10 mouse cellular contexts compared by ENCODE assay signal in genomic region chr9:79829842-79830800, GRCm38 (mm10). TPM values are rescaled to one million over a fixed set of nuclear protein-coding genes. Genes with fewer than 3 reads are reported as not detected.
DNase-seq lines count a peak whose midpoint lies in the region; ATAC-seq and TF ChIP-seq lines count a peak whose summit lies in the region.
"Had no signal": no experiment of that assay in that cellular context is flagged by ENCODE, and none has a peak within 500 bp of the region (broad histone marks: within the 10 kb centered on the region; RNA-seq: fewer than 3 reads in every experiment).

No protein-coding gene starts in this region.

- no peak for TF ChIP-seq POLR2A in heart, adult 2 months (IDR thresholded peaks at IDR 0.05; ENCODE audit: insufficient read depth, low read depth, low read length)

- peaks cover 4% of the 10 kb centered on the region; the same call in 1 of the 2 replicates for H3K4me1 ChIP-seq in heart, embryonic 10.5 days
- peaks cover 3% of the 10 kb centered on the region for H3K4me1 ChIP-seq in heart, adult 2 months (ENCODE audit: control insufficient read depth, insufficient read depth, low read length)
- H3K4me1 ChIP-seq in heart, embryonic 13.5 days, result peaks cover 19% of the 10 kb centered on the region
- peaks cover 5% of the 10 kb centered on the region; the same call in 1 of the 2 replicates for H3K4me1 ChIP-seq in lung, embryonic 16.5 days (replicated peaks; ENCODE audit: control insufficient read depth, insufficient read depth, low read length)
- H3K4me1 ChIP-seq in neural tube, embryonic 15.5 days, result no peaks in the 10 kb centered on the region
- H3K4me1 ChIP-seq: limb, embryonic 15.5 days had no signal

- intact Hi-C loops in heart, adult 2 months (cut with DNase I), result no loop called here

- no peak for TF ChIP-seq EP300 in heart, adult 2 months (IDR thresholded peaks at IDR 0.05; ENCODE audit: insufficient read depth, low read depth, low read length)

- no peak for ATAC-seq in heart, embryonic 13.5 days (ENCODE audit: extremely low read depth, insufficient number of reproducible peaks, low FRiP score, low TSS enrichment)
- ATAC-seq in lung, embryonic 16.5 days (ENCODE audit: low read depth), result peak; percentile 57
- no peak for ATAC-seq in neural tube, embryonic 15.5 days (ENCODE audit: low FRiP score)

- no peaks in the 10 kb centered on the region for H3K9me3 ChIP-seq in heart, embryonic 10.5 days
- no peaks in the 10 kb centered on the region for H3K9me3 ChIP-seq in heart, embryonic 13.5 days
- no peaks in the 10 kb centered on the region for H3K9me3 ChIP-seq in lung, embryonic 16.5 days (ENCODE audit: control insufficient read depth, low read length)
- no peaks in the 10 kb centered on the region for H3K9me3 ChIP-seq in neural tube, embryonic 15.5 days (replicated peaks)
- H3K9me3 ChIP-seq: limb, embryonic 15.5 days had no signal

- H3K9ac ChIP-seq in heart, adult 2 months (ENCODE audit: low read depth, low read length), result no peak overlapping the region
- no peak overlapping the region for H3K9ac ChIP-seq in heart, embryonic 13.5 days
- peak overlapping the region; percentile 26 for H3K9ac ChIP-seq in lung, embryonic 16.5 days (ENCODE audit: low read length)
- H3K9ac ChIP-seq in neural tube, embryonic 15.5 days (replicated peaks), result no peak overlapping the region
- H3K9ac ChIP-seq: limb, embryonic 15.5 days had no signal

- no peaks in the 10 kb centered on the region for H3K36me3 ChIP-seq in heart, embryonic 10.5 days
- peaks cover 6% of the 10 kb centered on the region; the same call in 1 of the 2 replicates for H3K36me3 ChIP-seq in heart, adult 2 months (ENCODE audit: control insufficient read depth, insufficient read depth, low read length)
- no peaks in the 10 kb centered on the region for H3K36me3 ChIP-seq in heart, embryonic 13.5 days
- no peaks in the 10 kb centered on the region for H3K36me3 ChIP-seq in lung, embryonic 16.5 days (ENCODE audit: control insufficient read depth, insufficient read depth, low read length)
- no peaks in the 10 kb centered on the region for H3K36me3 ChIP-seq in neural tube, embryonic 15.5 days
- H3K36me3 ChIP-seq: limb, embryonic 15.5 days had no signal

- H3K4me2 ChIP-seq in heart, embryonic 13.5 days, result peak overlapping the region; percentile 49
- H3K4me2 ChIP-seq in lung, embryonic 16.5 days (ENCODE audit: low read depth, low read length), result peak overlapping the region; percentile 41
- peak overlapping the region; percentile 40 for H3K4me2 ChIP-seq in neural tube, embryonic 15.5 days
- H3K4me2 ChIP-seq: limb, embryonic 15.5 days had no signal

- H3K27ac ChIP-seq in heart, embryonic 10.5 days, result no peak overlapping the region
- no peak overlapping the region; the same call in 1 of the 2 replicates for H3K27ac ChIP-seq in heart, adult 2 months
- H3K27ac ChIP-seq in heart, embryonic 13.5 days (replicated peaks), result 0 out of 2 replicates have a peak overlapping the region, but pooled peaks have one; percentile 41
- H3K27ac ChIP-seq in lung, embryonic 16.5 days (ENCODE audit: low read length), result peak overlapping the region; percentile 58
- no peak overlapping the region for H3K27ac ChIP-seq in neural tube, embryonic 15.5 days (replicated peaks)
- H3K27ac ChIP-seq: limb, embryonic 15.5 days had no signal

- no peak overlapping the region for H3K4me3 ChIP-seq in heart, embryonic 10.5 days
- no peak overlapping the region; the same call in 1 of the 2 replicates for H3K4me3 ChIP-seq in heart, adult 2 months
- peak overlapping the region; percentile 5; the same call in 1 of the 2 replicates for H3K4me3 ChIP-seq in heart, embryonic 13.5 days
- H3K4me3 ChIP-seq in lung, embryonic 16.5 days (ENCODE audit: low read length), result peak overlapping the region; percentile 20
- H3K4me3 ChIP-seq in neural tube, embryonic 15.5 days (replicated peaks), result peak overlapping the region; percentile 15; the same call in 1 of the 2 replicates
- H3K4me3 ChIP-seq: limb, embryonic 15.5 days had no signal

- no peaks in the 10 kb centered on the region for H3K79me2 ChIP-seq in heart, adult 2 months (replicated peaks; ENCODE audit: control insufficient read depth, insufficient read depth, low read length)

- TF ChIP-seq CTCF in heart, adult 2 months (IDR thresholded peaks at IDR 0.05), result no peak

- H3K27me3 ChIP-seq in heart, embryonic 10.5 days (ENCODE audit: insufficient read depth, poor library complexity, severe bottlenecking), result no peaks in the 10 kb centered on the region
- no peaks in the 10 kb centered on the region for H3K27me3 ChIP-seq in heart, adult 2 months (ENCODE audit: control insufficient read depth, insufficient read depth, low read length)
- H3K27me3 ChIP-seq in heart, embryonic 13.5 days (replicated peaks), result no peaks in the 10 kb centered on the region
- H3K27me3 ChIP-seq in lung, embryonic 16.5 days (ENCODE audit: control insufficient read depth, insufficient read depth, low read depth, low read length), result no peaks in the 10 kb centered on the region
- H3K27me3 ChIP-seq in neural tube, embryonic 15.5 days (replicated peaks), result no peaks in the 10 kb centered on the region
- H3K27me3 ChIP-seq: limb, embryonic 15.5 days had no signal

- DNase-seq in heart, embryonic 10.5 days (ENCODE audit: low spot score), result peak; percentile 39
- DNase-seq in heart, adult 2 months, result no peak
- DNase-seq in kidney, adult 11 months, result no peak
- DNase-seq in left cerebral cortex, adult 18-20 months (ENCODE audit: low spot score in 2 of 2), result no peak
- no peak for DNase-seq in kidney, postnatal 14 days
- DNase-seq: cerebellum, adult 2 months had no signal

- WGBS in heart, embryonic 10.5 days, result 72% methylated on average over 23 of the region's 23 CpGs
- WGBS in heart, adult 2 months, result 38% methylated on average over 23 of the region's 23 CpGs
- WGBS in heart, embryonic 13.5 days, result 51% methylated on average over 23 of the region's 23 CpGs
- 34% methylated on average over 23 of the region's 23 CpGs for WGBS in lung, embryonic 16.5 days
- 54% methylated on average over 23 of the region's 23 CpGs for WGBS in neural tube, embryonic 15.5 days

RNA-seq across cellular contexts. Expression of gene Tmem30a, which starts 36.8 kb away (rescaled TPM):
- 74.1 and 89.4 TPM in 2 replicates for polyA plus RNA-seq in heart, embryonic 10.5 days (2016; fragmentation: Nextera tagmentation; extraction: Ambion mirVana)
- total RNA-seq in heart, adult 2 months (2021), result 10 to 100 TPM; 56.0 to 65.5 TPM
- 23.6 and 34.6 TPM in 2 replicates for polyA plus RNA-seq in heart, adult 2 months (2012; rRNA removed)
- 80.0 and 86.2 TPM in 2 replicates for polyA plus RNA-seq in heart, embryonic 13.5 days (2015; fragmentation: Nextera tagmentation; extraction: Ambion mirVana)
- 96.6 and 97.3 TPM in 2 replicates for polyA plus RNA-seq in lung, embryonic 16.5 days (2015; fragmentation: Nextera tagmentation; extraction: Ambion mirVana)
- 114 and 129 TPM in 2 replicates for polyA plus RNA-seq in neural tube, embryonic 15.5 days (2015; fragmentation: Nextera tagmentation; extraction: Ambion mirVana)
- total RNA-seq in left cerebral cortex, adult 18-20 months (2021), result 100 to 1,000 TPM; 282 to 288 TPM

Comparison
In these comparisons a context has a peak if more than half of its experiments do, and no peak if none do; other contexts are left out.
1. H3K27ac ChIP-seq: peak in heart, embryonic 13.5 days (single experiment) and lung, embryonic 16.5 days (single experiment); none in heart, embryonic 10.5 days (single experiment), heart, adult 2 months (single experiment) and neural tube, embryonic 15.5 days (single experiment).
2. H3K4me3 ChIP-seq: peak in heart, embryonic 13.5 days (single experiment), lung, embryonic 16.5 days (single experiment) and neural tube, embryonic 15.5 days (single experiment); none in heart, embryonic 10.5 days (single experiment) and heart, adult 2 months (single experiment).
3. Peak in every context shown above with its lines, with median percentiles within 50 percentile points of each other: H3K4me2 ChIP-seq.